Mouse (Mus musculus): ENCODE data around the gene Fam83g.
A peak's percentile ranks its signal among the peaks of the same experiment; 100 is the strongest.

The Fam83g gene

GRCm38 (mm10) chr11:61652686-61653447 lies 31.0 kb upstream of the Fam83g start, which contains the start of gene Grap:
TSS of gene Grap (plus strand) at chr11:61653265.
- DNase-seq: peak; percentile 56

- no peak for DNase-seq
These were observed 30.3 kb upstream of the Fam83g start for GRCm38 (mm10) chr11:61653568-61653967.

GRCm38 (mm10) chr11:61654786-61655311 lies 29.0 kb upstream of the Fam83g start:
- no peak for DNase-seq

- DNase-seq: no peak
These were observed 28.2 kb upstream of the Fam83g start for GRCm38 (mm10) chr11:61655649-61656048.

- no peak for DNase-seq
These were observed 27.6 kb upstream of the Fam83g start for GRCm38 (mm10) chr11:61656148-61656850.

GRCm38 (mm10) chr11:61657432-61657831 lies 26.5 kb upstream of the Fam83g start:
- no peak for DNase-seq

GRCm38 (mm10) chr11:61658360-61658922 lies 25.4 kb upstream of the Fam83g start:
- no peak for DNase-seq

GRCm38 (mm10) chr11:61659011-61659858 lies 24.7 kb upstream of the Fam83g start:
- no peak for DNase-seq

- no peak for DNase-seq
These were observed 23.9 kb upstream of the Fam83g start for GRCm38 (mm10) chr11:61660001-61660400.

GRCm38 (mm10) chr11:61660806-61661392 lies 23.0 kb upstream of the Fam83g start:
- no peak for DNase-seq

GRCm38 (mm10) chr11:61662189-61662588 lies 21.7 kb upstream of the Fam83g start:
- DNase-seq: no peak

- no peak for DNase-seq
These were observed 18.5 kb upstream of the Fam83g start for GRCm38 (mm10) chr11:61665401-61665800.

- DNase-seq: peak; percentile 62
These were observed 17.7 kb upstream of the Fam83g start for GRCm38 (mm10) chr11:61665991-61666799.

- DNase-seq: no peak
These were observed 16.6 kb upstream of the Fam83g start for GRCm38 (mm10) chr11:61667248-61667647.

GRCm38 (mm10) chr11:61667782-61668181 lies 16.1 kb upstream of the Fam83g start:
- no peak for DNase-seq

- DNase-seq: no peak
These were observed 14.1 kb upstream of the Fam83g start for GRCm38 (mm10) chr11:61669492-61670490.

GRCm38 (mm10) chr11:61671781-61672383 lies 12.0 kb upstream of the Fam83g start:
- no peak for DNase-seq

GRCm38 (mm10) chr11:61673686-61674085 lies 10.2 kb upstream of the Fam83g start:
- peak; percentile 55 for DNase-seq

GRCm38 (mm10) chr11:61674151-61674838 lies 9.6 kb upstream of the Fam83g start:
- DNase-seq: no peak
